Mouse (Mus musculus) CD4-positive, CD25-positive, alpha-beta regulatory T cell, adult 2 months (primary cell): ENCODE measurements around the gene Ccdc141.

Source experiments
- DNase-seq: peaks from one replicate; pipeline ENCODE4 v3.0.0-alpha.2; 2012; ENCODE audit warnings: low read depth, low spot score

The Ccdc141 gene

GRCm38 (mm10) chr2:77134906-77135305, 35.5 kb downstream of the Ccdc141 start:
- DNase-seq: no peak

- DNase-seq: no peak
Measured at GRCm38 (mm10) chr2:77133407-77133806, 37.0 kb downstream of the Ccdc141 start.

- no peak for DNase-seq
Measured at GRCm38 (mm10) chr2:77126939-77127338, 43.5 kb downstream of the Ccdc141 start.

- no peak for DNase-seq
Measured at GRCm38 (mm10) chr2:77118102-77118501, 52.3 kb downstream of the Ccdc141 start.

- DNase-seq: no peak
Measured at GRCm38 (mm10) chr2:77114335-77114734, 56.1 kb downstream of the Ccdc141 start.

- DNase-seq: no peak
Measured at GRCm38 (mm10) chr2:77113867-77114266, 56.6 kb downstream of the Ccdc141 start.

- DNase-seq: no peak
Measured at GRCm38 (mm10) chr2:77113026-77113425, 57.4 kb downstream of the Ccdc141 start.

- no peak for DNase-seq
Measured at GRCm38 (mm10) chr2:77111095-77111494, 59.3 kb downstream of the Ccdc141 start.

GRCm38 (mm10) chr2:77110365-77110764, 60.1 kb downstream of the Ccdc141 start:
- DNase-seq: no peak

- no peak for DNase-seq
Measured at GRCm38 (mm10) chr2:77109506-77110123, 60.8 kb downstream of the Ccdc141 start.

GRCm38 (mm10) chr2:77108562-77108961, 61.9 kb downstream of the Ccdc141 start:
- no peak for DNase-seq

- DNase-seq: no peak
Measured at GRCm38 (mm10) chr2:77106150-77106549, 64.3 kb downstream of the Ccdc141 start.

- no peak for DNase-seq
Measured at GRCm38 (mm10) chr2:77105006-77105715, 65.3 kb downstream of the Ccdc141 start.

- DNase-seq: no peak
Measured at GRCm38 (mm10) chr2:77102516-77102915, 67.9 kb downstream of the Ccdc141 start.

- no peak for DNase-seq
Measured at GRCm38 (mm10) chr2:77099814-77100213, 70.6 kb downstream of the Ccdc141 start.

GRCm38 (mm10) chr2:77098769-77099168, 71.7 kb downstream of the Ccdc141 start:
- DNase-seq: no peak

GRCm38 (mm10) chr2:77091749-77092148, 78.7 kb downstream of the Ccdc141 start:
- no peak for DNase-seq

GRCm38 (mm10) chr2:77085313-77085712, 85.1 kb downstream of the Ccdc141 start:
- no peak for DNase-seq

GRCm38 (mm10) chr2:77084629-77085028, 85.8 kb downstream of the Ccdc141 start:
- no peak for DNase-seq

- DNase-seq: no peak
Measured at GRCm38 (mm10) chr2:77081156-77081555, 89.3 kb downstream of the Ccdc141 start.

GRCm38 (mm10) chr2:77080657-77081056, 89.8 kb downstream of the Ccdc141 start:
- no peak for DNase-seq

- DNase-seq: no peak
Measured at GRCm38 (mm10) chr2:77078746-77079145, 91.7 kb downstream of the Ccdc141 start.

GRCm38 (mm10) chr2:77074373-77074772, 96.1 kb downstream of the Ccdc141 start:
- no peak for DNase-seq
